Mouse (Mus musculus) c-Kit-positive CD71-positive TER-119-positive erythroid progenitor cells, embryonic 14.5 days (primary cell): ENCODE data around the gene Stoml2.

Experiments used
- DNase-seq: peaks from one replicate; pipeline ENCODE4 v3.0.0-alpha.2; 2013; ENCODE audit warnings: low spot score

Stoml2 gene

DNA sequence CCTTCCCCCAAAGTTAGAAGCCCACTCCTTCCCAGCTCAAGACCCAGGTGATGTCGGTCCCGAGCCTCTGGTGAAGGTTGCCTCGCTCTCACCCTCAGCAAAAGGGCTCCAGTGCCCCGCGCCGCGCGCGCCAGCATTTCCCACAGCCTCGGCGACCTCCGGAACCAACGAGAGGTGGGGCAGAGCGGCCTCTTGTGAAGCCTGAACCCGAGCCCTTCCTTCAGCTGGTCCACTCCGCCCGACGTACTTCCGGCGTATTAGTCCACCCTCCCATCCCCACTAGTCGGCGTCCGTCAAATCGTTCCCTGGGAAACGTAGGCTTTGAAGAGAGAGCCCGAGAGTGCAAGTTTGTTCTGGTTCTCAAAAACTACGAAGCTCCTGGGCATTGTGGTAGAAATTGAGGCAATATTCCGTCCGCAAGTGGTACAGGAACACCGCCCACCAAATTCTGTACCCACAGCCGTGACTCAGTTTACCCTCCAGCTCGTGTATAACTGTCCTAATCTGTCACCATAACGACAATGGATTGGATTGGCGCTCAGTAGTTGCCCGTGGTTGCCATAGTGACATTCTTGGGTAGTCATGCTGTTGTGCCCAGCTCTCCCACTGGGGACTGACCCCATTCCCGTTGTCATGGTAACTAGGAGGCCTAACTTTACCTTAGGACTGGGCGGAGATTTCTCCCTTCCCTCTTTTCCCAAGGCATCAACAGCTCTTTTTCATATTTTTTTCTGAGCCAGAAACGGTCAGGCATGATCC, at the start of gene Stoml2:
Stoml2 (minus strand) TSS at position 474 of the 759 bp plus-strand sequence.
- peak; percentile 89 for DNase-seq

DNA sequence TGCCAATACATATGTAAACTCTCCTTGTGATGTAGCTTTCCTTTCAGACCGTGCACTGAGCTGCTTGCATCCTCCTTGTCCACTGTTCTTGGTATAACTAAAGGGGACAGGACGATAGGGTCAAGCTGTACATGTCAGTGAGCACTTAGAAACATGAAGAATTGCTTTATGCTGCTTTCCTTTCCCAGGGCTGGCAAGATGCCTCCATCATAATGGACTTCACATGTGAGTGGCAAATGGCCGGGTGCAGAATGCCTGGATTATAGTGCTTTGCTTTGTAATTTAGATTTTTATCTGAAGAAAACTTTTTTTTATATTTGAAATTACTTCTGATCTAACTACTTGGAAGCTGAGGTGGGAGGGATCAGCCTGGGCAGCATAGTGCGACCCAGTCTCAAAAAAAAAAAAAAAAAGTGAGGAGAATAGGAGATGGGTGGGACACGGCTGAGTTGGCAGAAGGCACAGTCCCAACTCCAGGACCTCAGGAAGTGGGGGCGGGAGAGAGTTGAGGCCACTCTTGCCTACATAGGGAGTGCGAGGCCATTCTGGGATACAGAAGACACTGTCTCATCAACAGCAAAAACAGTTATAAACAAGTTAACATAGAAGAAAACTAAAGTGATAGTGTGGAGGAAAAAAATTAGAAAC, 46.7 kb upstream of the Stoml2 start:
- DNase-seq, result no peak

DNA sequence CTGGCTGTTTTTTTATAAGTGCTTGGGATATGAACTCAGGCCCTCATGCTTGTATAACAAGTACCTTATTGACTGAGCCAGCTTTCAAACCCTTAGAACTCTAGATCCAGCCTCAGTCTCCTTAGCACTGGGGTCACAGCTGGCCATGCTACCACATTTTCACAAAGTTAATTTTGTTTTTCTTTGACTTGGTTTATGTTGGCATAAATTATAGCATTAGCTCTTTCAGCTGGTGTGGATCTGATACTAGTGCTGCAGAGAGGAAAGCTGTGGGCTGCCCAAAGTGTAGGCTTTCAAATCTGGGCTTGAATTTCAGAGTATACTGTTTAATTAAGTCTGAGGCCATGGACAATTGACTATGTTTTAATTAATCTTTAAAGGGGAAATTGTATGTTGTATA, 43.4 kb upstream of the Stoml2 start:
- DNase-seq, result no peak

DNA sequence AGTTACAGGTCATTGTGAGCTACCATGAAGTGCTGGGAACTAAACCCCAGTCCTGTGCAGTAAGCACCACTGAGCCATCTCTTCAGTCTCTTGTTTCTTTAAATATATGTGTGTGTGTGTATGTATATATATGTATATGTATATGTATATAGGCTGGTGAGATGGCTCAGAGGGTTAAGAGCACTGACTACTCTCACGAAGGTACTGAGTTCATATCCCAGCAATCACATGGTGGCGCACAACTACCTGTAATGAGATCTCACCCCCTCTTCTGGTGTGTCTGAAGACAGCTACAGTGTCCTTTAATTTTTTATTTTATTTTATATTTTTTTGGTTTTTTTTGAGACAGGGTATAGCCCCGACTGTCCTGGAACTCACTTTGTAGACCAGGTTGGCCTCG, 34.0 kb upstream of the Stoml2 start:
- no peak for DNase-seq

DNA sequence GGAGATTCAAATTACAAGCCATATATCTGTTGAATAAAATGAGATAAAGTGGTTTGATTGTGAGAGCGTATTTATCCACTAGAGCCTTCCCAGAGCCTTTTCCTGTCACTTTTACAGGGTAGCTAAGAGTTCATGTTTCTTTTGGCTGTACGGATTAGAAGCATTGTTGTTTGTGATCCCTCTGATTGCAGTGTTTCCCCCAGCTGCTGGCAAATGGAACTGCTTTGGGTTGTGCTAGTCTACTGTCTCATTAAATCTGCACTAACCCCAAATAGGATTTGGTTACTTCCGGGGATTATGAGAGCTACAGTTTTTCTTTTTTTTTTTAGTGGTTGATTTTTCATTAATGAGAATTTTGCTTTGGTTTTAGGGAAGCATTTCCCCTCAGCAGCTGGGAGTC, 28.8 kb upstream of the Stoml2 start:
- DNase-seq, result no peak

DNA sequence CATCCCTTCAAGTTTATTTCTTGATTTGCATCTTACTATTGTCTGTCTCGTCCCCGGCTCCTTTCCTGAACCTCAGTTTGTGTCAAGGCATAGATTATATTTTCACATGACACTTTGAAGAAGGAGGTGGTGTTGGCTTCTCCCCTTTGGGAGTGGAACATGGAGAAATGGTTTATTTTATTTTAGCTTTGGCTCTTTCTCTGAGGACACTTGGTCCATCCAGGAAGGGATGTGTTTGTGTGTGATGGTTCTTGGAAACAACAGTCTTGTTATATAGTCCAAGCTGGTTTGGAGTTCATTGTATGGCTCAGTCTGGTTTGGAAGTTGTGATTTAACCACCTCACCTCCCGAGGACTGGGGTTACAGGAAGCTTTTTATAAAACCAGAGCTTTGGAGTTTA, 28.2 kb upstream of the Stoml2 start:
- DNase-seq, result no peak

DNA sequence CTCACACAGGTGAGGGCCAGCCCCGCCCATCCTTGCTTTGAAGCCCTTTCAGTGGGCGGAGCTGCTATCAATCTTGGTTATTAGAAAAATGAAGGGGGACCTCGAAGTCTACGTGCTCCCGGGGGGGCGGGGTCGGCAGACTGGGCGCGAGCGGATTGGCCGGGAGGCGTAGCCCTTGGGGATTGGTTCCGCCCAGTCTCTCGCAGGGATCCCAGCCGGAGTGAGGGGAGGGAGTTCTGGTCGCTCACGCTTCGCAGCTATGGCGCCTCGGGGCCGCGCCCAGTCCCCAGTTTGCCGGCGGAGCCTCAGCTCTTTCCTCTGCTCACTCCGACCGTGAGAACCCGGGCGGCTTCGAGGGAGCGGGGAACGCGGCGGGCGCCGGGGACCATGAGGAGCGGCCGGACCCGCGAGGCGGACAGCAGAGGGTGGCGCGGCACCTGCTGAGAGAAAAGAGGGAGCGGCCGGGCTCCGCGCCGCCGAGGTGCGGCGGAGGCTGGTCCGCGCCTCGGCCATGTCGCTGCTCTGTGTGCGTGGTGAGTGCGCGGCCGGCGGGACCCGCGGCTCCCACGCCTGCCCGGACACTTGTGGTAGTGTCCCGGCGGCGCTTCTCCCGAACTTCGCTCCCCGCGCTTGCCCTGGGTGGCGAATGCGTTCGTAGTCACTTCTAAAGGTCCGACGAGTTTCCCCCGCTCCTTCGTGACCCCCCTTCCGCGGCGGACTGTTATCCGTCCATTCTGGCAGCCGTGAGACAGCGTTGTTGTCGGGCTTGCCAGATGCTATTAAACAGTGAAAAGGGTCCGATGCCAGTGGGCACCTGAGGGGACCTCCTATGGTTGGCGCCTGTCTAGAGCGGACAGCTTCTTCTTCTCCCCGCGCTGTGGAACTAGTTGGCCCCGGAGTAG, 27.5 kb upstream of the Stoml2 start, which contains the start of gene Unc13b:
Unc13b (plus strand) TSS at position 201 of the 902 bp plus-strand sequence.
- peak; percentile 78 for DNase-seq

DNA sequence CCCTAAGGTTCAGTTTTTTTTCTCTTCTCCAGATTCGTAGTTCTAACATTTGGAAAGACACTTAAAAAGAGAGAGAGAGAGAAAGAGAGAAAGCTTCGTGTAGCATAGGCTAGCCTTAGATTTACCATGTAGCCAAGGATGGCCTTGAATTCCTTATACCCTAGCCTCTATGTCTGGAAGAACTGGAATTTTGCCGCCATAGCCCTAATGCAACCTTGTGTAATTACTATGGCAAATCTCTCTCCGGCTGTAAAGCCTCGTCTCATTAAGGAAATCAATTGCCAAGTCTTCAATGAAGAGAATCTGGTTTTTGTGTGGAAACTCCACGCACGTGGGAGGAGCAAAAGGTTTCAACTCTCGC, 26.9 kb upstream of the Stoml2 start:
- DNase-seq, result no peak

DNA sequence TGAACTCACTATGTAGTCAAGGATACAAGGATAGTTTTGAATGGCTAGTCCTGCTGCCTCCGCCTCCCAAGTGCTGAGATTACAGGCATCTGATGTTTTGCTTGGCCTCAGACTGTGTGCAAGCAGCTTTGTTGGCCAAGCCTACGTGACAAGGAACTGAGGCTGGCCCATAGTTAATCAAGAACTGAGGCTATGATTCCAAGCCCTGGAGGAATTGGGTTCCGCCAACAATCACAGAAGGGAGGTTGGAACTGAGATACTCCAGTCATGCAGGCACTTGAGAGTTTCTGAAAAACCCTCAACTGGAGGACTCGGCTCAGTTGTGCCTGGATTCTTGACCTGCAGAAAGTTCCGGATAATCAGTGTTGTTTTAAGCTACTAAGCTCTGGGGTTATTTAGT, 26.1 kb upstream of the Stoml2 start:
- no peak for DNase-seq

DNA sequence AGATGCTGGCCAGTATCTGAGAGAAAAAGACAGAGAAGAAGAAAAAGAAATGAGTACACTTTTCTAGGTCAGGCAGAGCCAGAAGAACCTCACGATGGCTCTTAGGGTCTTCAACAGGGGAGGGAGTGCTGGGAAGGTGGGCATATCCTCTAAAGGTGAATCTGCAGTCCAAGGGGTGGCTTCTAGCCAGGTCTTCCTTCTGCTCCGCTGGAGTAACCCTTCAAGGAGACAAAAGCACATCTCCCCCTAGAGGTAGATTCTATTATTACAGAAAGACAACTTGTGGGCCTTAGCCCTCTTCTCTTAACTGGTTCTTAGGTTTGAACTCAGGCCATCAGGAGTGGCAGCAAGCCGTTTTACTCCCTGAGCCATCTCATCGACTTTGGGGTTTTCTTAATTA, 21.1 kb upstream of the Stoml2 start:
- DNase-seq, result peak; percentile 69

DNA sequence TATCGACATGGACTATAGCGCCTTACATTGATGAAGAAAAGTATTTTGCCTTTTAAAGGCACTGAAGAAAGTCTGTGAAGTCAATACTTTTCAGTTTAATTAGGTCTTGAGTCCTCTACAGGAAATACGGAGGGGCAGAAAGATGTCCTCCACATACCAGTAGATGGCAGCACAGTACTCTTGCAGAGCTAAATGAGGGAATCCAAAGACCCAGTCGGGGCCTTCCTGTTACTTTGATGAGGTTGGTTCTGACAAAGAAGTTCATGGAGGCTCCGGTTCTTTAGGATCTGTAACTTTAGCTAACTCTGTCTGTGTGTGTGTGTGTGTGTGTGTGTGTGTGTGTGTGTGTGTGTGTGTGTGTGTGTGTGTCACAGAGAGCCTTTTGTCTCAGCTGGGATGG, 15.7 kb upstream of the Stoml2 start:
- peak; percentile 73 for DNase-seq

DNA sequence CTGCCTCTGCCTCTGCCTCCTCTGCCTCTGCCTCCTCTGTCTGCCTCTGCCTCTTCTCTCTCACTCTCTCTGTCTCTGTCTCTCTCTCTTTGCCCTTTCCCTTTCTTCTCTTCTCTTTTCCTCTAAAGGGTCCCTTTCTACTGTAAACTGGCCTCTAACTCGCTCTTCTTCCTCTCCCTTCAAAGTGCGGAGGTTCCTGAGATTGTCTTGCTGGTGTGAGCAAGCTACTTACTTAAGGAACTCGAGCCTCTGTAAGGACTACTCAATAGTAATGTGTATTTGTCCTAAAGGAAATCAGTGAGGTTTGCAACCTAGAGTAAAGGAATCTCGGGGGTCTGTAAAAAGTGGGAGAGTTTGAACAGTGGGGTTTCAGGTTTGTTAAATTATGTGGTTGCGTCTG, 15.1 kb upstream of the Stoml2 start:
- DNase-seq, result no peak

DNA sequence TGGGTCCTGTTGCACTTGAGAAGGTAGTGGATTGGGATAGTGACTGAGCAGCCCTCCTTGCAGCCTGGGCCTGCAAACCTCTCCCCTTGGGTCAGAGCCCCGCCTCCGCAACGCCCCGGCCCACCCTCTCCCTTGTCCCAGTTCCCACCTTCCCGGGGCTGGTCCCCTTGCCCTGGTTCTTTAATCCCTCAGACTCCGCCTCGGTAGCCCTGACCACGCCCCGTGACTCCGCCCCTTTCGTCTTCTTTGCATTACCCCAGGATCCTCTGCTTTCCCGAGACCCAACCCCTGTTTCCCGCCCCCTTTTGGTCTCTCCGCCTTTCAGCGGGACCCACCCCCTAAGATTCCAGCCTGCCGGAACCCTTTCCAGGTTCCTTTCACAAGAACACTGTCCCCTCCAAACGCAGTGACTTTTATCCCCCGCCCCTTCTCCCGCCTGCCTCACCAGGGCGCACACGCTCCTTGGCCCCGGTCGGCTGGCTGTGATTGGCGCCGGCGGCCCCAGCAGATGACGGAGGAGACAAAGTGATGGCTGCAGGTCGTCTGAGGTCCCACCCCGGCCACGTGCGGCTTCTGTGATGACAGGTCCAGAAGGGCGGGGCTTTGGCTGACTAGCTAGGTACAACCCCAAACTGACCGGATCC, 14.3 kb upstream of the Stoml2 start, which contains the start of gene Fam214b:
Fam214b (minus strand) TSS at position 562 of the 644 bp plus-strand sequence.
- peak; percentile 78 for DNase-seq

DNA sequence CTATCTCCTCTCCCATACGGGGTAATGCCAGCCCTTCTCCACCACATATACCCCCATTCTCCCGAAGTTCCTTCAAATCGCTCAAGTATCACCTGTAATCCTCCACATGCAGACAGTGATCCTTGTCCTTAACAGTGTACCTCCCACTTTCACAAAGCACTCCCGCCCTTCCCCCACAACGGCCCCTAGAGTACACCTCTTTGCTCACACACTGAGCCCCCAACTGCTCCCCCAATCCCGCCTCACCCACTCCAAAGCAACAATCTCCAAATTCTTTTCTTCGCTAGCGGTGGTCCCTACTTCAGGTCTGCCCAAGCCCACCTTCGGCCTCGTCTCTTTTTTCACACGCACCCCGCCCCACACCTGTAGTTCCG, 13.8 kb upstream of the Stoml2 start:
- no peak for DNase-seq

DNA sequence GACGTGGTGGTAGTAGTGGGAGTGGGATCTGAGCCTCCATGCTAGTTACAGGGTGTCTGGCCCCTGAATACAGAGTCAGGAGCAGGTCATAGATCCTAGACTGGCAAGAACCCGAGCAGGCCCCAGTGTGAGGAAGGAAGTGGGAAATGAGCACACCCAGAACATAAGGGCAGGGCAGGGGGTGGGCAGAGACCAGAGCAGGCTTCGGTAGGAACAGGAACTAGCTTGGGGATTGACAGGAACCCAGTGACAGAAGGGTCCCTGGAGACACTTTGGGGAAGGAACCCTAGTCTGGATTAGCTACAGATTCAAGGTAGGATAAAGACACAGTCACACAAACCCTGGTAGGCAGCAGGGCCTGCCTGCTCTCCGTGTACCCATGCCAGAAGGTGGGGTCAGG, 13.2 kb upstream of the Stoml2 start:
- DNase-seq, result no peak

DNA sequence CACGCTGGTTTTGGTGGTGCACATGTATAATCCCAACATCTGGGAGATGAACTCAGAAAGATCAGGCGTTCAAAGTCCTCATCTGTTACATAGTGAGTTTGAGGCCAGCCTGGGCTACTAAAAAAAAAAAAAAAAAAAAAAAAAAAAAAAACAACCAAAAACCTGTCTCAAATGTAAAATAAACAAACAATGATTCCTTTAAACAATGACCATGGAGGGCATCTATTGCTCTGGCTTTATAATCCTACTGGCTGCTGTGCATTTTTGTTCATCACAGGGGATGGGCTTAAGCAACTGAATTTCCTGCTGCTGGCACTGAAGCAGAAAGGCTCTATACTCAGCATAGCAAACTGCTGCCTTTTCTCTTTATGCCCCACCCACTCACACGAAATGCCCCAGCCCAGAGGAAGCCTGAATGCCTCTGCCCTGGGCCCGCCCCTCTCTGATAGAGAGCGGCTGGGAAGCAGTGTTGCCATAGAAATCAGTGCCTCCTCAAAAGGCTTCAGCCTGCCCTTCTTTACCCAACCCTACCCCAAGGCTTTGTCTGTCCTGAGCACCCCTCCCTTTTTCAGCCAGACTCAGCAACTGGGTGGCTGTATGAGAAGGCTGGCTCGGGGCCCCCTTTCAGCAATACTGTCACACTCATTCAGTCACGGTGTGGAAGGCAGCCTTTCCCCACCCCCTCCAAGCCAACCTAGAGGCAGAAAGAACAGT, 12.3 kb upstream of the Stoml2 start:
- no peak for DNase-seq

DNA sequence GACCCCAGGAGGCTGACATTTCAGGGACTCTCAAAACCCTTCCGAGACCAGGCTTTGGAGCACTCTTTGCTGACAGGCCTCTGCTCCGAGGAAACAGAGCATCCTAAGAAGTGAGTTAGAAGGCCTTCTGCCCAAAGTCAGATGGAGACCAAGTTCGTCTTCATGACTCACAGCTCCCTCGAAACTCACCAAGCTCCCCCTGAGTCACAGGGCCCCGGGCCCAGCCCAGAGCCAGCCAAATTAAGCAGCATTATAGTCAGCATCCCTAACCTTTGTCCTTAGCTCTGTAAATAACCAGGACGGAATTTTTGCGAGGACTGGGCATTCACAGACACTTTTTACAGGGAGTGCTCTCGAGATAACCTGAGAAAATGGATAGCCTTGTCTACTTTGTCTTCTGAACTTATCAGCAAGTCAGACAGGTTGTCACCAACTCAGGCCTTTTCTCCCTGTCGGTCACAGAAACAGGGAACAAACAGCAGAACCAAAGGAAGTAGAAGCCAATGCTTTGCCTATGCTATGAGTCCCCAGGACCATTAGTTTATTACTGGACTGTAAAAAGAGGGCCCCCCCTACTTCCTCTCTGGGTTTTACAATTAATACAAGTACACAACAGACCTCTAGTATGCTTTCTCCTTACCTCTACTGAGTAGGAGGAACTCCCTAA, 9.5 kb upstream of the Stoml2 start:
- no peak for DNase-seq

DNA sequence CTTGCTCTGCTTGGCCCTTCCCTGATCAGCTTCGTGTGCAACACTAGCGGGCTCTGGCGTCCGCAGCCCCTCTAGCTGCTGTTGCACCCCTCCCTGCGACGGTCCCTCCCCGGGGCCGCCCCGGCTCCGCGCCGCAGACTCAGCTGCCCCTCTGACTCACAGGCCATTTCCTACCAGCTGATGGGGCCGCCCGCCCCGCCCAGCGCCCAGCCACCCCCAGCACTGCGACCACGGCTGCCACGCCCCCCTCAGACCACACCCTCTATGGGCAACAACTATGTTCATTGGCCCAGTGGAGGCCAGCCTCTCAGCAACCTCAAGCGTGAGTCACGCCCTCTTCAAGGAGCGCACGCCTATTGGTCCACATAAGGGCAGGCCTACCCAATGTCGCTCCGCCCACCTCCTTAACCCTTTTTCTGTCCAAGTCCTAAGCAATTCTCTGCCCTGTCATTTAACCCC, 8.6 kb upstream of the Stoml2 start:
- peak; percentile 96 for DNase-seq

DNA sequence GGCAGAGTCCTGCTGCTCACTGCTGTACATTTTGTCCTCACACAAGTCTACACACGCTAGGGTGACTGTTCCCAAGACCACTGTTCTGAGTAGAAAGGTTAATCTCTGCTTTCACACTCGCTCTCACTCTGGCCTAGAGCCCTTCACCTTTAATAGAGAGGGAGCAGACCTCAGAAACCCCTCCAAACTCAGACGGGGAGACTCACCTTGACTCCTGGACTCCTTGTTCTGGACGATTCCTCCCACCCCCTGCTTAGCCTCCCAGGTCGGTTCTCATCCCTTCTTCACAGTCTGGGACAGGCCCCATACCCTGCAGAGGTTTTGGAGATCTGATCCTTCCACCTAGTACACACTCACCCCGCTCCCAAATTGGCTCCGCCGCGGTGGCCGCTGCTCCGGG, 8.1 kb upstream of the Stoml2 start:
- no peak for DNase-seq

DNA sequence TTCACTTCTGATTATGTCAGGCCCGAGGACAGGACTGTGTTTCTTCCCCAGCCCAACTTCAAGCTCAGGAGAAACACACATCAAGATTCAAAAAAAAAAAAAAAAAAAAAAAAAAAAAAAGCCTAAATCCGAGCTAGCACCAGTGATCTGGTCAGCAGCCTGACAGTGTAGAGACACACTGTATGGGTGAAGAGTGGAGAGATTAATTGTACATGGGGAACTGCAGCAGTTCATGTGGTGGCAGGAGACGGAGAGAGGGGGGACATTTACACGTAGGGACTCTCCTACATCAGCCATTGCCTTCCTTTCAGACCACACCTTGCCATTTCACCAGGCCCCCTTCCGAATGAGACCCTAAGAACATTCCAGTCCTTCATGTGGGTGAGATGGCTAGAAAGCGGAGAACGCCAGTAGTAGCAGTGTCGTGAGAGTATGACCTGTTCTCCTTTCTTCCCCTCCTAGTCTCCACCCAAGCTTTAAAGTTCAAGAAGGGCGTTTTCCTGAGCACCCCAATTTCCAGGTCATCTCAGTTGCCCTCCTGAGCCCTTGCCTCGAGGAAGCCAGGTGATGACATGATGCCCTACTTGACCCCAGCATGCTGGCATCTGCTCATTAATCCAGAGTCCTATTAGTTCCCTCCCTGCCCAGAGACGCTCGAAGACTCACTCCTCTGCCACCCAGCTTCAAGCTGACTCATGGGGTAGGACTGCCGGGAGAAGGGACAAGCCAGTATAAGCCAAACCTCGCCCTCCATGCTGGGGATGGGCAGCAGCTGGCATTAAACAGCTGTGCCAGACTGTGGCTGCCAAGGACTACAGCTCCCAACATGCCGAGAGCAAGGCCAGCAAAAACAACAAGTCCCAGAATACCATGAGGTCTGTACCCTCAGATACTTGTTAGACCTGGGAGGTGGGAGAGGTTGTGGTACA, 7.3 kb upstream of the Stoml2 start:
- DNase-seq, result no peak
